Mouse (Mus musculus): ENCODE measurements around the gene Rtbdn. TPM values are rescaled to one million over a fixed set of nuclear protein-coding genes. Genes with fewer than 3 reads are reported as not detected.

The Rtbdn gene
- total RNA-seq, 4 experiments from 2014 or later, result not detected

DNA sequence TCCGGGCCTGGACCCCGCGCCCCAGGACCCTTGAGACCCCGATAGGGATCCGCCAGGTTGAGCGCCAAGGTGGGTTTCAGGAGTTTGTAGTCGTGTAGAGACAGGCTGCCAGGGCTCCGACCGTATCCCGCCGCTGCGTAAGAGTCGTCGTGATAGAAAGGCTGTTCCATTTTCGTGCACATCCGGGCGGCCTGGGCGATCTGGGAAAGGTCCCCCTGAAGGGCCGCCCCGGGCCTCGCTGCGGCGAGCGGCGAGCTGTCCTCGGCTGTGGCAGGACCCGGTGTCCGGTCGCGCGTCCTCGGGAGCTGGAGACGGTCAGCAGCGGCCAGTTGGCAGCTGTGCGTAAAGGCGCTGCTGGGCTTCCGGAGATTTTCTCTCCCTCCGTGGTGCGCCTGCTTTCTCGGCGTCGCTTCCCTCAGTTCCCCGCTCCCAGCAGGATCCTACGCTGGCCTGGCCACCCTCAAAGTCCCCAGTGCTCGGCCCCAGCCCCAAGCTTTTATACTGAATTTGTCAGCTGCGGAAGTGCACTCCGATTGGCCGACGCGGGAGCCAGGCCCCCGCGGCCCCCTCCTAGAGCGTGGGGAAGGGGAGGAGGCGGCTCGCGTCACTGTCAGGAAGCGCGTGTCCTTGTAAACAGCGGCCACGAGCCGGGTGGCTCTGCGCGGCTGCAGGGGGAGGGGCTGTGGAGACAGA lies 31.6 kb downstream of the Rtbdn start, which contains the start of gene Junb:
Gene Junb, minus strand, starts transcription at position 471 of the 693 bp plus-strand sequence.
- DNase-seq (ENCODE audit: low spot score in 2 of 2), result peak; percentile 95 to 96

DNA sequence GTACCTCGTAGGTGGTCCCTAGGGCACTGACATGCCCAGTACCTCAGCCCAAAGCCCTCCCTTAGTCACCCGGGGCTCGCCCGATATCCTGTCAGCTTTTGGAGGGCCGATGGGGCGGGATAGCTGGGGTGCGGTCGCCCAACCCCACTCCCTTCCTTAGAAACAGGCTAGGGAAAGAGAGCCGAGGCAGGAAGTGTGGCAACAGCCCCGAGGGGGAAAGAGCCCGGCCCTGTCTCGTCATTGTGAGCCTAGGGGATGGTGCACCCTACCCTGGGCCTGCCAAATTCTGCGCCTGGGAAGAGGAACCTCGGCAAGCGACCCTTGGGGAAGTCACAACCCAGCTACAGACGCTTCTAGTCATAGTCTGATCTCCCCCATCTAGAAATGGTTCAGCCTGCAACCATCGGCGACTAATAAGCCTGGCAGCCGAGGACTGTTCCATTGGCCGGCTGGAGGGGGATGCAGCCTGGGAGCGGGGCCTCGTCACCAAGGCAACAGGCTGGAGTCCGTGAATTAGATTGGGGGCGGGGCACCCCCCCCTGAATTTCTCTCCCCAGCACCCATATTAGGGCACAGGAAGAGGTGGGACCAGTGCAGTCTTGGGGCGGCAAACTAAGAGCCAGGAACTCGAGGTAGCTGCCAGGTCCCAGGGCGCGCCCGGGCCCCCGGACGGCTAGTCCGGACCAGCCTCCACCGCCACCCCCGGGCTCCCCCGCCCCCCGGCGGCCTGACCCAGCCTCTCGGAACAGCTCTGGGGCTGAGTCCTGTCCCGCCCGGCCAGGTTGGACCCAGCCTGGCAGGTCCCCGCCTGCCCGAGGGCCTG lies 33.0 kb downstream of the Rtbdn start:
- peak; percentile 87 to 90 for DNase-seq (ENCODE audit: low spot score in 2 of 2)

DNA sequence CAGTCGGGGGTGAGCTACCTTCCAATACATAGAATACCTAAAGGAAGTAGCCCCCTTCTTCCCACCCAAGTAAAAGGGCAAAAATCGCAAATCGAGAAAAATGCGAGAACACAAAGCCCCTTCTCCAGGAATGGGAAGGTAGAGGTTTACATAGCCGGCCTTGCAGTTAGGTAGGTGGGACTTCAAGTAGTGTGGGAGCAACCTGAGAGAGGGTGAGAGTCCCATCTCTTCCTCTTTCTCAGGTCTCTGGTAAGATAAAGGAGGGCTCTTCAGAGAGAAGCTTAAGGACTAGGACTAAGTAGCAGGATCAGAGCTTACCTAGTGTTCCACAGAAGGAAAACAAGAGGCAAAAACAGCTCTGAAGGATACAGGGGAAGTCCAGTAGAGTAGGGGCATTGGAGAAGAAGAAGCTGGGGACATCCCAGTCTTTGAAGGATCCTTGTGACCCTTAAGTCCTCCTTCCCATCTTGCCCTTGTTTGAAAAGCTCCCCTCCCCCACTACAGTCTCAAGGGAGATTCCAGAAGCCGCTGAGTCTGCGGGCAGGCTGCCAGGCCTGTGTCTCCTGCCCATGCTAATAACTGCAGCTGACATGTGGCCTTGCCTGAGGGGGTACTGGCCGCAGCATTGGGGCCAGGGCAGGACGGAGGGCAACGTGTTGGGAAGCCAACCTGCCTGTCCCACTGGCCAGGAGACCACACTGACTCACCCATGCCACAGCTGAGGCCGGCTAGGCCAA lies 34.0 kb downstream of the Rtbdn start:
- DNase-seq (ENCODE audit: low spot score in 2 of 2), result peak in 1 of 2 experiments; percentile 70

DNA sequence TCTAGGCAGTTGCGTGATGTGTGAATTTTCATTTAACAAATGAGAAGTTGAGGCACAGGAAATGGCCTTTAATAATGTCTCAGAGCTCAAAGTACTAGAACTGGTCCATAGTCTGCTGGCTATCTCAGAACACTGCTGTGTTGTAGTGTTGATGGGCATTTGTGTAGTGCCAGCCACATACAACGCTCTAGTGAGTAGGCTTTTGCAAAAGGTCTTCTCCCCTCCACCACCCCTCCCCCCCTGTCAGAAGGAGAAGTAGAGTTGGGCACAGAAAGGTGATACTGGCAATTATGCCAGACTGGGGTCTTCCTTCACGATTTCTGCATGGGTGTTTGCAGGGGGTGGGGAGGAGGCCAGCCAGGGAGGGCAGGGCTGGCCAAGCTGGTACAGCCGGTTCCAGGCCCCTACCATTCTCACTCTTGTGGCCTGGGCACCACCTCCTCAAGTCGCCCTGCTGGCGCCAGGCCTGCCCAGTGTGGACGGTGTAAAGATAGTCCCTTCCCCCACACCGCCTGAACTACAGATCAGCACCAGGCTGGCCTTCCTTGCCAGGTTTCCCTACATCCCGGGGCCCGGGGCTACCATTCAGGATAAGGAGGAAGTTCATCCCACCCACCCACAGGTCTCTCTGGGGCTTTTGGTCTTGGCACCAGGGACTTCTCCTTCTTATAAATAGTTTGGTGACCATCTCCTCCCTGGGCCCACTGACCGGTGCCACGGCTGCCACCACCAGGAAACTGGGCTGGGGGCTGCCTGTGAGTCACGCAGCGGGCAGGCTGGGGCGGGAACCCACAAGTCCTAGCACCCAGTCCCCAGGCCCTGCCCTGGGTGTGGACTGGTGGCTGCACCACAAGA lies 35.1 kb downstream of the Rtbdn start:
- no peak for DNase-seq (ENCODE audit: low spot score in 2 of 2)

DNA sequence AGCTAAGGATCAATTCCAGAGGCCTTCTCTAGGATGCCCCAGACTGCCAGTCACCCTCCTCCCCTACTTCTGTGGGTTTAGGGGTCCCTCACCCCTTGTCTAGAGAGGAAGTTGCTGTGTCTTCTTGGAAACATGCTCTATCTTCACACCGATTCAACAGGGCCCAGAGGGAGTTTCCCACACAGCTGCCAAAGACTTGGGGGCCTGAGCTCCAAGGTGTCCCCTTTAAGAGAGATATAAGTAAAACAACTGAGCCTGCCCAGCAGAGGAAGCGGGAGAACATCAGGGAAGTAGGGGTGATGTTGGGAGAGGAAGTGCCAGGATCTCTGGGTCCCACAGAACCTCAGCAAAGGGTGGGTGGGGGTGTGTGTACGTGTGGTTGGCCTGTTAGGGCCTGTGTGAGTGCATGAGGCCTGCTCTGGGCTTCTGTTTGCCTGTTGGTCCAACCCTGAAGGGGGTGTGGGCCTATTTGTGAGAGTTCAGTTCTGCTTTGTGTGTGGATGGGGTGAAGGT lies 35.8 kb downstream of the Rtbdn start:
- no peak for DNase-seq (ENCODE audit: low spot score in 2 of 2)

DNA sequence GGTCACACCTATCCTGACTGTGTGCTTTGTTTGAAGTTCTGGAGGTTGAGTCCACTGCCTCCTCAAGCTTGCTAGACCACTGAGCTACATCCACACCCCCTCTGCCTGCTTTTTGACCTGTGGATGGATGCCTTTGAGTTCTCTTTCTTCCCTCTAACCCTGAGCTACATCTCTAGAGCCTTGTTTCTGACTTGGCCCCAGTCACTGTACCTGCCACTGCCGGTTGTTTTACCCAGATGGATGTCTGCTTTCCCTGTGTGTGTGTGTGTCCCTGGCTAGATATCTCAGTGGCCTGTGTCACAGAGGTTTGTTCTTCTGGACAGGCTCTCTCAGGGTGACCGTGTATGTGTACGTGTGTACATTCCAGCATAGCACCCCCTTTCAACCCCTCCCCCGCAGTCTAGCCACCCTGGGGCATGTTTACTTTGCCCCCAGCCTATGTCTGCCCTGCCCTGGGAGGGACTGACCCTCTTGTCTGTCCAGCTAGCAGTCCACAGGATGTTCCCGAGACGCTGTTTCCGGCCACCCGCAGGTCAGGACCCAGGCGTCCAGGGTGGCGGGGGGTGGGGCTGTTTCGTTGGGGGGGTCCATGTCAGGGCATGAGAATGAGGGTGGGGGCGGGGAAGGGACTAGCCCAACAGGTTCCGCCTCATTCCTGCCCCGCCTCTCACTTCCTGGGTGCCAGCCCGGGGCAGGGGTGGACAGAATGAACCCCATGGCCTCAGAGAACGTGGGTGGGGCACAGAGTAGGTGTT lies 37.7 kb downstream of the Rtbdn start:
- DNase-seq (ENCODE audit: low spot score in 2 of 2), result no peak

DNA sequence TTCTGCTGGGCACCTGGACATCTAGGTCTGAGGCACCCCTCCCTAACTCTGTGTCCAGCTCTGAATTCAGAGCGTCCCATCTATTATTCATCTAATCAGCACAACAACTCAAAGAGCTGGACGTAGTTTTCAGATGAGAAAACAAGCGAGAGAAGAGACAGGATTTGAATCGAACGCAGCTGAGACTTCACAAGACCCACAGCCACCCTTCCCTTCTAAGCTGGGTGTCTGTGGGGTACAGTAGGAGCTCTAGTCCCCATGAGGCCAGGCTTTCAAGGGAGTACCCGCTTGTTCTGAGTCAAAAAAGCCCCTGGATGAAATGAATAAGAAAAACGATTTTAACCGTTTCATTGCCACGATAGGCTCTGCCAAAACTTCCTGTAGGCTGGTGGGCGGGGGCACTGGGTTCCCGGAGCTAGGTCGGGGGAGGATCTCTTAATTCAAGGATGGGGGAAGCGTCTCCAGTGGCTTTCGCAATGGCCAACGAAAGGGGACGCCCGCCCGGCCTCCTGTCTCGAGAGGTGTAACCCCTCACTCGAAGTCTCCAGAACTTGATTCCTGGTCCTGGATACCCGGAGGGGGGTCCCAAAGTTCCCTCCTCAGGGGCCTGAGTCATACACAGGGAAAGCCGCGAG lies 38.4 kb downstream of the Rtbdn start:
- no peak for DNase-seq (ENCODE audit: low spot score in 2 of 2)

DNA sequence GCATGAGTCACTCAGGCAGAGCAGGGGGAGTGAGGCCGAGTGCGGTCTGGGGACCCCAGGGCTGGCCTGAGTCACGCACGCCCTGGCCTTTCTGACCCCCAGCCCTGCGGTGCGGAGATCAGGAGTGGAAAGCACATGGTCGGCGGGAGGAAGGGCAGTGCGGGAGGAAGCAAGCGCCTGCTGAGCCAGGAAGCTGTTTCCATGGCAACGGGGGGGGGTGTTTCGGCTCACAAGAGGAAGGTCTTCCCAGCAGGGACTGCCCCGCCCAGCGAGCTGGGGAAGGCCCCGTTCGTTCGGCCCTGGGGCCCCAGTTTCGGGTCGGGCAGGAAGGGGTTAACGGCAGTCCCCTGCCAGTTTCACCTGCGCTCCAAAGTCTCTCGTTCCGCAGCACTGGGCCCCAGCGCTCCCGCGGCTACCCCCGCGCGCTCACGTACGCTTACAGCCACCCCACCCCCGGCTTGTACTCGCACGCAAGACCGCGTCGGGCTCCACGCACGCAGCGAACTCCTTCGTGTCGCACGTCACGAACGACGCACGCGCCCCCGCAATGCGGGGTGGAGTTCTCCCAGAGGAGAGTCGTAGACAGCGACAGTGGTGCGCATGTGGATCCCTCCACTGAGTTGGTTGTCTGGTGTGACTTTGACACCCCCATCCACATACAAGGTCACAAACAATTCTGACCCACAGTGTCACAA lies 39.0 kb downstream of the Rtbdn start:
- DNase-seq (ENCODE audit: low spot score in 2 of 2), result peak; percentile 71 to 75

DNA sequence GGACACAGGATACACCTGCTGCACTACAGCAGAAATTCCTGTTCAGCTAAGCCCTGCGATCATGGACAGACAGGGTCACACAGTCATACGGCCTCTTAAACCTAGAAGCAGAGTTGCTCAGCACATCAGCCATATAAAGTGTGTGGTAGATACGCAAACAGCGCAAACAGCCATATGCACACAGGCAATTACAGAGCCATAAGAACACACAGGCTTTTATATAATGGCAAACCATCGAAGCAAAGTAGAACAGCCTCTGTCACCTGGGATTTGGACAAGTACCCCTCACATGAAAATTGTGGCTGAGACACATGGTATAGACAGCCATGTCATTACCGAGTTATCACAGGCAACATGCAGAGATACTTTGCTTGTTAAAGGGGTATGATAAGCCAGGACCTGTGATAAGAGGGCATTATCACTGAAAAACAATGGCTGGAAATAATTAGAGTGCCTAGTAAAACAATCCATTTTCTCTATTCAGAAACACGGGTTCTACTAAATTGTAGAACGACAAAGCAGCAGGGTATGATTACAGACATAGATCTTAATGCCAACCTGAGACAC lies 39.7 kb downstream of the Rtbdn start:
- no peak for DNase-seq (ENCODE audit: low spot score in 2 of 2)

DNA sequence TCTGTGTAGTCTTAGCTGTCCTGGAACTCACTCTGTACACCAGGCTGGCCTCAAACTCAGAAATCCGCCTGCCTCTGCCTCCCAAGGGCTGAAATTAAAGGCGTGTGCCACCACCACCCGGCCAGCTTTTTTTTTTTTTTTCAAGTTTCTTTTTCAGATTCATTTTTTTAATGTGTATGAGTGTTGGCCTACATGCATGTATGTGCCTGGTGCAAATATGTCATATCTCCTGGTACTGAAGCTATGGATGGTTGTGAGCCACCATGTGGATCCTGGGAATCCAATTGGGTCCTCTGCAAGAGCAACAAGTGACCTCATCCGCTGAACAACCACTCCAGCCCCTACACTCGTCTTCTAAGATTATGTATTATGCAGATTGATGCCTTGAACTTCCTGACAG lies 40.6 kb downstream of the Rtbdn start:
- no peak for DNase-seq (ENCODE audit: low spot score in 2 of 2)

DNA sequence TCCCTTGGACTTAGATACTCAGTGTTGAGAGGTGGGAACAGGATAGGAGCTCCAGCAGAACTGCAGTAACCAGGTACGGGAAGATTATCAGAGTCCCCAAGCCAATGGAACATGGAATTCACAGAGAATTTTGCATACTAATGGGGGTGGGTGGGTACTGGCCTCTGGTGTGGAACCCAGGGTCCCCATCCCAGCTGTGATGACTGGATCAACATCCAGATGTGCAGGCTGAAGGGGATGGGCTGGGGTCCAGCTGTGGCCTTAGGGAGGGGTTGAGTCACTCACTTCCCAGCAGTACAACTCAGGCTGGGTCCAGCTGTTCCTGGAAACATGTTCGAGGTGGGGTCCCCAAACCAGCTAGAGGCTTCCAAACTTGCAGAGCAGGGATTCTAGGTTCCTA lies 41.1 kb downstream of the Rtbdn start:
- no peak for DNase-seq (ENCODE audit: low spot score in 2 of 2)

DNA sequence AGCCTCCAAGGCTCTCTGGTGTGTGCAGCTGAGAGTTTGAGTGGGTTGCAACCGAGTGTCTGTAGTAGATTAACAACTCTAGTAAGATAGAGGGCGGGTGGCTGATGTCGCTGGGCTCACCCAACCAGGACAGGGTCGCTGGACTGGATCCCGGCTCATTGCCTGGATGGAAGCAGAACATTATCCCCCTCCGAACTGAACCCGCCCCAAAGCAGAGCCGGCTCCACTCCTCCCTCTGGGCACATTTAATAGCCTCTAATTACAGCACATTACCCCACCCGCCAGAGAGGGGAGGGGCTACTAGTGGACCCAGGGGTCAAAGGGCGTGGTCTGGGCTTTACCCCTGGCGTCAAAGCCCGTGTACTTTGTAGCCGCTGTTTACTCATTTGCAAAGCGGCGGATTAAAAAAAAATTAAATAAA lies 42.5 kb downstream of the Rtbdn start:
- DNase-seq (ENCODE audit: low spot score in 2 of 2), result peak; percentile 74 to 75

DNA sequence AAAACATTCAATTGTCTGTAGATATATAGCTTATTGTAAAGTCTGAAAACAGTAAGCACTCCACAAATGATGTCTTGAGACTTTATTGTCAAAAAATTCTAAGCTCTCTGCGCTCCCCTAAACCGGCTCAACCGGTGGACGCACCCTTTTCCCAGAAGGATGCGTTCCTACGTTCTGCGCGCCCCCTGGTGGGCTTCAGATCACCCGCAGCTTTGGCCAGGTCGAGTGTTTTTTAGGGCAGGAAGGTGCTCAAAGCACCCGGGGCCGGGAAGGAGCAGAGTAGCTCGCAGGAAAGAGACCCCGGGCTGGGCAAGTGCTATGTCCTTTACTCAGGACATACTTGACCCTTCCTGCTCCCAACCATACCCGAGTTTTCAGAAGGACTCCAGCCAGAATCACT lies 43.0 kb downstream of the Rtbdn start:
- DNase-seq (ENCODE audit: low spot score in 2 of 2), result peak; percentile 92

DNA sequence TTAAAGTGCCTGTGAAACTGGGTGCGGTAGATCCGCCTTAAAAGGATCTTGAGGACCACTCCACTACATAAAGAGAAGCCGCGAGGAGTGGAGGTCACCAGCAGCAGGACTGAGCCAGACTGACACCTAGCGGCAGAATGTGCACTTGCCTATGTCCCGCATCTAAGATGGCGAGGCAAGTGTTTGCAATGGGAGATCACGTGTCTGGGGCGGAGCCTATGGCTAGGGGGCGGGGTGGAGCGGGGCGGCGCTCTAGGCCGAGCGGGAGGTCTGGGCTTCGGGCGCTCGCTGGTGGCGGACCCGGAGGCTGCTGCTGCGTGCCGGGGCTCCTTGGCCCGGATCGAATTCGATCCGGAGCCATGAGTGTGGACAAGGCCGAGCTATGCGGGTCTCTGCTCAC lies 43.6 kb downstream of the Rtbdn start, which contains the start of gene Hook2:
Gene Hook2, plus strand, starts transcription at position 255 of the 400 bp plus-strand sequence.
- DNase-seq (ENCODE audit: low spot score in 2 of 2), result peak; percentile 95 to 97

DNA sequence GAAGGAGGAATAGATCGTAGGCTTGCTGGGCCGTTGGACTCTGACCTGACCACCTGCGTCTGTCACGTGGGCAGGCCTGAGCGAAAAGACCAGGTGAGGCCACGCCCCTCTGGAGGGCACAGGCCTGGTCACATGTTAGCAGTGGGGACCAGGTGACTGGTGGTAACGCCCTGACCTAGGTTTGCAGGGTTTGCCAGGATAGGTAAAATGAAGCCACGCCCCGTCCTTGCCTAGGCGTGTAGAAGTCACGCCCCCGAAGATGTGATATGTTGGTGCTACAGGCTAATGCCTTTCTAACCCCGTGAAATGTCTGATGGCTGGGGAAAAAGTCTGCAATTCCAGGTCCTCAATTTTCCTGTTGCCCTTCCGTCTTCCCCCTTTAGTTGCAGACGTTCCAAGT lies 44.0 kb downstream of the Rtbdn start:
- DNase-seq (ENCODE audit: low spot score in 2 of 2), result no peak

DNA sequence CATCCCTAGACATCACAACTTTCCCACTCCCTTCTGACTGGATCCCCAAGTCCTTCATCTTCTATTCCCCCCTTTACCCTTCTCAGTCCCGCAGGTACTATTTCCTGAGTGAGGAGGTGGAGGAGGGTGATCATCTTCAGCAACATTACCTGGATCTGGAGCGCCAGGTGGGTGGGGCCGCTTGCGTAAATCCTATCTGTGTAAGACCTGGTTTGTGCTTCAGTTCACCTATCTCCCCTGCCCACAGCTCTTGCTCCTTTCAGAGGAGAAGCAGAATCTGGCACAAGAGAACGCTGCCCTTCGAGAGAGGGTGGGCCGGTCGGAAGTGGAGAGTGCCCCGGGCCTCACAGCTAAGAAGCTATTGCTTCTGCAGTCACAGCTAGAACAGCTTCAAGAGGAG lies 47.6 kb downstream of the Rtbdn start:
- DNase-seq (ENCODE audit: low spot score in 2 of 2), result no peak

DNA sequence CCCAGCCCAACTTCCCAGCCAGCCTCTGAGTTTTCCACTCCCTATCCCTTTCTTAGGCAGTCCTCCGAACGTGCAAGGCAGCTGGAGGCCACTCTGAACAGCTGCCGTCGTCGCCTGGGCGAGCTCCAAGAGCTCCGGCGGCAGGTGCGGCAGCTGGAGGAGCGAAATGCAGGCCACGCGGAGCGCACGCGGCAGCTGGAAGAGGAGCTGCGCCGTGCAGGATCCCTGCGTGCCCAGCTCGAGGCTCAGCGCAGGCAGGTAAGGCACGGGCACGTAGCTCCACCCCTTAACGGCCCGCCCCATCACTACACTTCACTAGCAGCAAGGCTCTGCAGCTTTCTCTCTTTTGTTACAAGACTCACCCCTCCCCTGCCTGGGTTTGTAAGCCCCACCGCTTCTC lies 48.9 kb downstream of the Rtbdn start:
- no peak for DNase-seq (ENCODE audit: low spot score in 2 of 2)

DNA sequence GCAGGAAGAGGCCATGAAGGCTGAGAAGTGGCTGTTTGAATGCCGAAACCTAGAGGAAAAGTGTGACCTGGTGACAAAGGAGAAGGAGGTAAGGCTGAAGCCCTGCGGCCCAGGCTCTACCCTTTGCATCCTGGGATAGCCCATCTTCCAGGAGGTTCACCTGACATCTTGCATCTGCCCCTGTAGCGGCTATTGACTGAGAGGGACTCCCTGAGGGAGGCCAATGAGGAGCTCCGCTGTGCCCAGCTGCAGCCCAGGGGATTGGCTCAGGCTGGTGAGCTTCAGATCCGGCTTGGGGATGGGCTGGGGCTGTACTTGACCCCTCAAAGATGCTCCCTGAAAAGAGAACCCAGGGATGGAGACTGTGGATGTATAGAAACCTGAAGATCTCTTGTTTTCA lies 50.2 kb downstream of the Rtbdn start:
- DNase-seq (ENCODE audit: low spot score in 2 of 2), result no peak
